22 mouse cellular contexts compared by ENCODE assay signal in genomic region chr12:26212447-26212846, GRCm38 (mm10).
A peak's percentile ranks its signal among the peaks of the same experiment; 100 is the strongest.
DNase-seq lines count a peak whose midpoint lies in the region; ATAC-seq lines count a peak whose summit lies in the region.
"Had no signal": no experiment of that assay in that cellular context is flagged by ENCODE, and none has a peak within 500 bp of the region (broad histone marks: within the 10 kb centered on the region; RNA-seq: fewer than 3 reads in every experiment).

No protein-coding gene starts in this region.

- H3K27ac ChIP-seq in kidney, embryonic 14.5 days (ENCODE audit: low read depth, low read length) = no peak overlapping the region
- H3K27ac ChIP-seq in kidney, embryonic 16.5 days (ENCODE audit: low read length) = no peak overlapping the region
- H3K27ac ChIP-seq in midbrain, embryonic 11.5 days (ENCODE audit: low read depth, low read length) = no peak overlapping the region
- H3K27ac ChIP-seq in midbrain, embryonic 10.5 days (replicated peaks) = no peak overlapping the region
- H3K27ac ChIP-seq: embryonic facial prominence, embryonic 13.5 days; embryonic facial prominence, embryonic 15.5 days; forebrain, embryonic 10.5 days; forebrain, embryonic 12.5 days had no signal

- DNase-seq in kidney, adult 9 months = no peak
- DNase-seq in kidney, adult 8-10 months = no peak
- peak; percentile 65 for DNase-seq in midbrain, embryonic 11.5 days (ENCODE audit: low spot score, missing footprints)
- no peak for DNase-seq in midbrain, embryonic 10.5 days (ENCODE audit: low spot score)
- DNase-seq: adrenal gland, adult 2 months; adrenal gland, postnatal 10 days; adrenal gland, postnatal 25 days; cerebellum, adult 11 months; cerebellum, adult 18-20 months; cerebellum, adult 8-10 months; cerebellum, adult 9-11 months; cerebellum, postnatal 14 days; cerebellum, postnatal 36 days; embryo, embryonic 11 days had no signal

- no peak overlapping the region for H3K4me3 ChIP-seq in kidney, embryonic 14.5 days (ENCODE audit: low read length)
- no peak overlapping the region for H3K4me3 ChIP-seq in kidney, embryonic 16.5 days (ENCODE audit: low read length)
- H3K4me3 ChIP-seq in midbrain, embryonic 11.5 days (ENCODE audit: low read depth, low read length) = no peak overlapping the region
- H3K4me3 ChIP-seq in midbrain, embryonic 10.5 days = no peak overlapping the region
- H3K4me3 ChIP-seq: embryonic facial prominence, embryonic 13.5 days; embryonic facial prominence, embryonic 15.5 days; erythroblast, embryonic 14.5 days; forebrain, embryonic 10.5 days; forebrain, embryonic 12.5 days had no signal

- H3K9me3 ChIP-seq in kidney, embryonic 14.5 days (ENCODE audit: control insufficient read depth, low read length) = no peaks in the 10 kb centered on the region
- no peaks in the 10 kb centered on the region for H3K9me3 ChIP-seq in kidney, embryonic 16.5 days (ENCODE audit: low read length)
- no peaks in the 10 kb centered on the region for H3K9me3 ChIP-seq in midbrain, embryonic 11.5 days (ENCODE audit: control insufficient read depth, low read length)
- no peaks in the 10 kb centered on the region for H3K9me3 ChIP-seq in midbrain, embryonic 10.5 days (replicated peaks)
- H3K9me3 ChIP-seq: embryonic facial prominence, embryonic 13.5 days; embryonic facial prominence, embryonic 15.5 days; forebrain, embryonic 10.5 days; forebrain, embryonic 12.5 days had no signal

- no peaks in the 10 kb centered on the region for H3K4me1 ChIP-seq in kidney, embryonic 14.5 days (ENCODE audit: control insufficient read depth, insufficient read depth, low read length)
- peaks cover 3% of the 10 kb centered on the region; the same call in 1 of the 2 replicates for H3K4me1 ChIP-seq in kidney, embryonic 16.5 days (ENCODE audit: insufficient read depth, low read length)
- no peaks in the 10 kb centered on the region for H3K4me1 ChIP-seq in midbrain, embryonic 11.5 days (ENCODE audit: control insufficient read depth, insufficient read depth, low read length)
- peaks cover 14% of the 10 kb centered on the region for H3K4me1 ChIP-seq in midbrain, embryonic 10.5 days
- H3K4me1 ChIP-seq: embryonic facial prominence, embryonic 15.5 days had no signal

- H3K36me3 ChIP-seq in kidney, embryonic 14.5 days (ENCODE audit: control insufficient read depth, insufficient read depth, low read length) = no peaks in the 10 kb centered on the region
- H3K36me3 ChIP-seq in kidney, embryonic 16.5 days (ENCODE audit: insufficient read depth, low read length) = no peaks in the 10 kb centered on the region
- no peaks in the 10 kb centered on the region for H3K36me3 ChIP-seq in midbrain, embryonic 11.5 days (ENCODE audit: control insufficient read depth, insufficient read depth, low read length)
- no peaks in the 10 kb centered on the region for H3K36me3 ChIP-seq in midbrain, embryonic 10.5 days
- H3K36me3 ChIP-seq: embryonic facial prominence, embryonic 13.5 days; embryonic facial prominence, embryonic 15.5 days; forebrain, embryonic 10.5 days; forebrain, embryonic 12.5 days had no signal

- 60% methylated on average over 1 of the region's 1 CpGs for WGBS in kidney, embryonic 14.5 days
- 50% methylated on average over 1 of the region's 1 CpGs for WGBS in kidney, embryonic 16.5 days
- 85% methylated on average over 1 of the region's 1 CpGs for WGBS in midbrain, embryonic 11.5 days
- WGBS in midbrain, embryonic 10.5 days = 86% methylated on average over 1 of the region's 1 CpGs

- H3K4me2 ChIP-seq in kidney, embryonic 14.5 days (replicated peaks; ENCODE audit: low read depth, low read length) = no peak overlapping the region
- H3K4me2 ChIP-seq in kidney, embryonic 16.5 days (replicated peaks; ENCODE audit: low read depth, low read length) = no peak overlapping the region
- H3K4me2 ChIP-seq in midbrain, embryonic 11.5 days = no peak overlapping the region
- H3K4me2 ChIP-seq: embryonic facial prominence, embryonic 13.5 days; embryonic facial prominence, embryonic 15.5 days; forebrain, embryonic 12.5 days had no signal

- H3K9ac ChIP-seq in kidney, embryonic 14.5 days (ENCODE audit: low read depth, low read length) = no peak overlapping the region
- no peak overlapping the region for H3K9ac ChIP-seq in kidney, embryonic 16.5 days (replicated peaks; ENCODE audit: low read length)
- H3K9ac ChIP-seq in midbrain, embryonic 11.5 days (ENCODE audit: low read length) = no peak overlapping the region
- H3K9ac ChIP-seq: embryonic facial prominence, embryonic 13.5 days; embryonic facial prominence, embryonic 15.5 days; forebrain, embryonic 12.5 days had no signal

- ATAC-seq in kidney, embryonic 14.5 days (ENCODE audit: low FRiP score, low TSS enrichment) = peak; percentile 49; the same call in 1 of the 2 replicates
- ATAC-seq in kidney, embryonic 16.5 days (ENCODE audit: low FRiP score, low TSS enrichment) = 0 out of 2 replicates have a peak, but pooled peaks have one; percentile 42
- ATAC-seq in midbrain, embryonic 11.5 days (ENCODE audit: low FRiP score) = no peak
- ATAC-seq: forebrain, embryonic 14.5 days had no signal

- H3K27me3 ChIP-seq in kidney, embryonic 14.5 days (ENCODE audit: control insufficient read depth, insufficient read depth, low read length) = no peaks in the 10 kb centered on the region
- no peaks in the 10 kb centered on the region for H3K27me3 ChIP-seq in kidney, embryonic 16.5 days (ENCODE audit: insufficient read depth, low read length)
- no peaks in the 10 kb centered on the region for H3K27me3 ChIP-seq in midbrain, embryonic 11.5 days (ENCODE audit: control insufficient read depth, insufficient read depth, low read length)
- H3K27me3 ChIP-seq in midbrain, embryonic 10.5 days (ENCODE audit: low read depth, poor library complexity, severe bottlenecking) = no peaks in the 10 kb centered on the region
- H3K27me3 ChIP-seq: embryonic facial prominence, embryonic 13.5 days; embryonic facial prominence, embryonic 15.5 days; forebrain, embryonic 12.5 days had no signal
